Mouse (Mus musculus) liver, postnatal 0 days (tissue): Measurements from ENCODE around the gene Spred2. TPM values are rescaled to one million over a fixed set of nuclear protein-coding genes. Genes with fewer than 3 reads are reported as not detected.
"Not testable (repeated sequence)": the region's sequence is repeated elsewhere in the genome, so short reads cannot be mapped to it uniquely, and the experiment has no call there.

Experiments used
- ATAC-seq: fragments of 200-750 bp; cut with Nextera tagmentation; 2 replicates; pipeline ENCODE4 v1.8.0; 2017; ENCODE audit warnings: mild to moderate bottlenecking, moderate library complexity
- DNase-seq: peaks from one replicate; pipeline ENCODE4 v3.0.0-alpha.2; 2016
- H3K27ac ChIP-seq: fragments of 300-500 bp; sonication (generic); 2 replicates; pipeline ENCODE4 v1.5.1; 2014; ENCODE audit warnings: antibody characterized with exemption, moderate library complexity, mild to moderate bottlenecking, low read depth
- H3K27me3 ChIP-seq: fragments of 300-500 bp; sonication (generic); 2 replicates; pipeline ENCODE4 v1.6.1; 2014; ENCODE audit warnings: low read length, control low read depth, mixed read lengths; ENCODE audit not compliant: insufficient read depth
- H3K36me3 ChIP-seq: fragments of 300-500 bp; sonication (generic); replicated peaks from 2 replicates; pipeline ENCODE4 v1.6.1; 2014; ENCODE audit warnings: mild to moderate bottlenecking, control low read depth, low read length, moderate library complexity, mixed read lengths; ENCODE audit not compliant: insufficient read depth
- H3K4me1 ChIP-seq: fragments of 300-500 bp; sonication (generic); 2 replicates; pipeline ENCODE4 v1.6.1; 2014; ENCODE audit warnings: antibody characterized with exemption, mild to moderate bottlenecking, control low read depth; ENCODE audit not compliant: insufficient read depth
- H3K4me2 ChIP-seq: fragments of 300-500 bp; sonication (generic); 2 replicates; pipeline ENCODE4 v1.6.1; 2014; ENCODE audit warnings: low read depth, mild to moderate bottlenecking, low read length, moderate library complexity, mixed read lengths
- H3K4me3 ChIP-seq: fragments of 300-500 bp; sonication (generic); 2 replicates; pipeline ENCODE4 v1.5.1; 2014; ENCODE audit warnings: low read depth, low read length
- H3K9ac ChIP-seq: fragments of 300-500 bp; sonication (generic); replicated peaks from 2 replicates; pipeline ENCODE4 v1.6.1; 2014; ENCODE audit warnings: mild to moderate bottlenecking, moderate library complexity
- H3K9me3 ChIP-seq: fragments of 300-500 bp; sonication (generic); 2 replicates; pipeline ENCODE4 v1.6.1; 2016; ENCODE audit warnings: mild to moderate bottlenecking, control low read depth, low read length, mixed read lengths
- CTCF ChIP-seq: sonication (generic); IDR thresholded peaks from 2 replicates; pipeline ENCODE4 v1.5.1; 2016; ENCODE audit warnings: antibody characterized with exemption, low read depth
- EP300 ChIP-seq: IDR thresholded peaks from 2 replicates; pipeline ENCODE4 v1.6.1; 2016; ENCODE audit warnings: antibody characterized with exemption, low read depth, mild to moderate bottlenecking
- WGBS: fragments of 180-500 bp; shearing (Covaris S2); extraction: QIAGEN DNeasy Blood & Tissue Kit; methylation state at CpG from one replicate; pipeline ENCODE4 v1.1.7; 2014; ENCODE audit not compliant: insufficient replicate concordance; 5-methylcytosine and 5-hydroxymethylcytosine counted together
- polyA plus RNA-seq: library from polyadenylated mRNA; unstranded; fragments of >200 nt; fragmentation: Nextera tagmentation; extraction: Ambion mirVana; gene quantifications from 2 replicates; pipeline ENCODE4 v1.2.1, GENCODE M21; 2015

Spred2 gene
- polyA plus RNA-seq, 1 experiment from 2014 or later, result 1.3 TPM

DNA sequence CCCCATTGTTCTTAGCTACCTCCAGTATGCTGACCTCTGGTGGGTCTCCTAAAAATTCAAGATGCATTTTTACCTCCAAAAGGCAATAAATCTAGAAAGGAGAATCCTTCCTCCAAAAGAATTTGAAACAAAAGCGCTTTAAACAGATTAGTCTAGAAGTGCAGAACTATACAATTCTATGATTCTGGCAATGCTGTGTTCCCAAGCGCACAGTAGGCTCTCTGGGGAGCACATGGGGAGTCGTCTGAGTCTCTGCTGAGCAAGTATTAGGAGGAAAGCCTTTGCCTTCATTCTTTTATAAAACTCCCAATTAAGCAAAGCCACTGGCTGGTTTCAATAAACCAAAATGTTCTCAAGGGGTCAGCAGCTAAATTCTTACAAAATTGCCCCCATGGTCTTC is 129.8 kb downstream of the Spred2 start:
- no peak overlapping the region for H3K9ac ChIP-seq
- H3K27ac ChIP-seq, result no peak overlapping the region
- ATAC-seq (no peak), DNase-seq (no peak)
- WGBS, result 75% methylated on average over 3 of the region's 3 CpGs
- H3K4me2 ChIP-seq, result no peak overlapping the region
- H3K36me3 ChIP-seq, result peaks cover 7% of the 10 kb centered on the region
- H3K4me1 ChIP-seq, result no peaks in the 10 kb centered on the region
- no peak overlapping the region for H3K4me3 ChIP-seq
- H3K9me3 ChIP-seq, result no peaks in the 10 kb centered on the region
- H3K27me3 ChIP-seq, result no peaks in the 10 kb centered on the region
- TF ChIP-seq EP300 (no peak), CTCF (no peak)

DNA sequence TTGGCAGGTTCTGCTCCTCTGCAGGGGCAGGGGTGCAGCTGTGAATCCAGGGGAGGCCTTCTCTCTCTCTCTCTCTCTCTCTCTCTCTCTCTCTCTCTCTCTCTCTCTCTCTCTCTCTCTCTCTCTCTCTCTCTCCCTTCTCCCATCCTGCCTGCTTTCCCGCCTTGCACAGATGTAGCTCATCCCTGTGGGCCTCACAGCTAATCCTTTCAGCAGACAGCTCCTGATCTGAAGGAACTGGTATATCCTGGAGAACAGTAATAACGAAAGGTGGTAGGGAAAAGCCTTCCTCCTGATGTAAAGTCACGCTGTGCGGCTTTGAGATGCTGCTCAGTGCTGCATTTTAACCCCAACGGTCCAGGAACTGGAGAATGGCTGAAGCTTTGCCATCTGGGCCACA is 130.4 kb downstream of the Spred2 start:
- 65% methylated on average over 5 of the region's 5 CpGs for WGBS
- no peak for ATAC-seq
- peaks cover 13% of the 10 kb centered on the region for H3K36me3 ChIP-seq
- H3K27ac ChIP-seq, result no peak overlapping the region
- H3K9ac ChIP-seq, result no peak overlapping the region
- DNase-seq, result no peak
- H3K9me3 ChIP-seq, result no peaks in the 10 kb centered on the region
- no peaks in the 10 kb centered on the region for H3K27me3 ChIP-seq
- H3K4me2 ChIP-seq, result no peak overlapping the region
- H3K4me1 ChIP-seq, result no peaks in the 10 kb centered on the region
- H3K4me3 ChIP-seq, result no peak overlapping the region
- no peak for TF ChIP-seq EP300
- no peak for TF ChIP-seq CTCF

DNA sequence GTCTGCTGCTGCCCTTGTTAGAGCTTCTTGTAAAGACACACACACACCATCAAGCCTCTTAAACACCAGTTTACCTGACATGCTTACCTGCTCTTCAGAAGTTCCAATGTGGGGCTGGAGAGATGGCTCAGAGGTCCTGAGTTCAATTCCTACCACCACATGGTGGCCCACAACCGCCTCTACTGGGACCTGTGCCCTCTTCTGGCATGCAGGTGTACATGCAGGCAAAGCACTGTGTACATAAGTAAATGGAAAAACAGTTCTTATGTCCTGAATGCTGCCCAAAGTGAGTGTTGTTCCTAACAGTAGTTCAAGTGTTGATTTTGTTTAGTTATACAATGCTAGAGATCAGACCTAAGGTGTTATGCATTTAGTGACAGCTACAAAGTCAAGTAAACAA is 132.0 kb downstream of the Spred2 start:
- TF ChIP-seq CTCF (peak; percentile 33), EP300 (no peak)
- no peaks in the 10 kb centered on the region for H3K4me1 ChIP-seq
- no peak overlapping the region for H3K4me2 ChIP-seq
- H3K27me3 ChIP-seq, result no peaks in the 10 kb centered on the region
- WGBS, result 92% methylated on average over 1 of the region's 1 CpGs
- H3K9ac ChIP-seq, result no peak overlapping the region
- H3K4me3 ChIP-seq, result no peak overlapping the region
- peaks cover 22% of the 10 kb centered on the region for H3K36me3 ChIP-seq
- ATAC-seq (no peak), DNase-seq (no peak)
- H3K9me3 ChIP-seq, result no peaks in the 10 kb centered on the region
- H3K27ac ChIP-seq, result no peak overlapping the region

DNA sequence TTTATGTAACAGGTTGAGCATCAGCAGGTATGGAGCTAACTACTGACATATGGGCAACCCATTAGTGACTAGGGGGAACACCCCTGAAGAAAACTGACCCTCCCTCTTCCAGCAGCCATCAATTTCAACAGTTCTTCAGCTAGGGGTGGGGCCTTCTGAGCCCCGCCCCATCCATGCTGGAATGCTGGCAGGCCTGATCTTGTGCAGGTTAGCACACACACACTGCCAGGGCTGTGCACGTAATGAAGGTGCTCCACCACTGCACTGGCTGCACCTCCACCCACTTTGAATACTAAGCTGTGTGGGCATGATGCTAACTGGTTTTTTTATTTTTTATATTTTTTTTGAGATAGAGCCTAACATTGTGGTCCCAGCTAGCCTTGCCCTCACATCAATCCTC is 133.3 kb downstream of the Spred2 start:
- H3K9me3 ChIP-seq, result no peaks in the 10 kb centered on the region
- DNase-seq (no peak), ATAC-seq (no peak)
- H3K27ac ChIP-seq, result no peak overlapping the region
- H3K9ac ChIP-seq, result no peak overlapping the region
- H3K36me3 ChIP-seq, result peaks cover 22% of the 10 kb centered on the region
- H3K4me3 ChIP-seq, result no peak overlapping the region
- H3K4me1 ChIP-seq, result no peaks in the 10 kb centered on the region
- no peak for TF ChIP-seq EP300
- no peak for TF ChIP-seq CTCF
- H3K4me2 ChIP-seq, result no peak overlapping the region
- WGBS, result 81% methylated on average over 2 of the region's 2 CpGs
- H3K27me3 ChIP-seq, result no peaks in the 10 kb centered on the region

DNA sequence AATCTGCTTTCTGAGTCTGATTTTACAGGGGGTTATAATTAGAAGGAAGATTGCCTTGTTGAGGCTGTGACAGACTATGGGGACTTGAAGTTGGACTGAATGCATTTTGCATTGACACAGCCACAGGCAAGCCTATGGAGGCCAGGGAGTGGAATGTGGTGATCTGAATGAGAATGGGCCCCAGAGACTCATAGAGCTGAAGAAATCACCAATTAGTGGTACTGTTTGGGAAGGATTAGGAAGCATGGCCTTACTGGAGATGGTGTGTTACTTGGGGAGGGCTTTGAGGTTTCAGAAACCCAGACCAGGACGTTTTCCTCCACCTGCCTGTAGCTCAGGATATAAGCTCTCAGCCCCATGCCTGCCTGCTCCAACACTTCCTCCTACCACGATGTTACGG is 135.6 kb downstream of the Spred2 start:
- Histone ChIP-seq H3K4me3 (no peak overlapping the region), H3K4me1 (no peaks in the 10 kb centered on the region), H3K36me3 (peaks cover 25% of the 10 kb centered on the region), H3K9me3 (no peaks in the 10 kb centered on the region), H3K27ac (no peak overlapping the region), H3K27me3 (no peaks in the 10 kb centered on the region), H3K9ac (no peak overlapping the region), H3K4me2 (no peak overlapping the region)
- DNase-seq (no peak), ATAC-seq (no peak)
- TF ChIP-seq CTCF (no peak), EP300 (no peak)
- WGBS, result 84% methylated on average over 3 of the region's 3 CpGs

DNA sequence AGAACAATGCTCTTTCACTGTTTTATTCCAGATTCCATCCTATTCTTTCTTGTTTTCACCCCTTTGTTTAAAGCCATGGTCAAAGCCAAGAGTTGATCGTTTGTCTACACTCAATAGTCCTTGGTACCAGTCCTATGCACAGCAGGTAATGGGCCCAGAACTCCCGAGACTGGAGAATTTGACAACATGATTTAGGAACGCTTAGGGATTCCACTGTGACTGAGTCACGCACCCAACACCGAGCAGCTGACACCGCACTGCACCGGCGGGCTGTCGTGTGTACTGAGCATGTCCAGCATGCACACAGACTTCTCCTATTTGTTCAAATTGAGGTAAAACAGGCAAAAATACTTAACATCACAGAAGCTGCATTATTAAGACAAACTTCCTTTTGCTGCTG is 138.6 kb downstream of the Spred2 start:
- not testable (repeated sequence) for ATAC-seq, DNase-seq, H3K4me3 ChIP-seq, H3K27ac ChIP-seq, H3K27me3 ChIP-seq, H3K9ac ChIP-seq, H3K4me2 ChIP-seq, H3K4me1 ChIP-seq, H3K9me3 ChIP-seq
- WGBS, result 93% methylated on average over 9 of the region's 9 CpGs
- H3K36me3 ChIP-seq, result peaks cover 44% of the 10 kb centered on the region

DNA sequence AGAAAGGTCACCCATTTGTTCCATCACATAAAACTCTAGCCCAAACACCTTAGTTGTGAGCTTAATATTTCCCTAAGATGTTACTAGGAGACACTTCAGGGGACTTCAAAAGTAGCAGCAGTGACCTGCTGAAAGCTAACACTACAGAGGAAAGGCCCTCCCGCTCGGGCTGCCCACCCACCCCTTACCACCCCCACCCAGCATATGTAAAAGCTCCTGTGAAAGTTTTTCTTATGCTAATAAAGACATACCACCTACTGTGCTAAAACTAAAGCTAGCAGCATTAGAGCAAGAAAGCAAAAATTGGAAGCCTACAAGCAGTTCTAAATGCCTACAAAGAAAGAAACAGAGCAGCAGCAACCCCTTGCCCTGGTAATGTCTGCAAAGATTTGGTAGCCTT is 139.9 kb downstream of the Spred2 start:
- not testable (repeated sequence) for H3K4me1 ChIP-seq, H3K4me2 ChIP-seq, ATAC-seq, H3K9me3 ChIP-seq, H3K4me3 ChIP-seq, H3K9ac ChIP-seq, H3K27ac ChIP-seq, DNase-seq, H3K27me3 ChIP-seq
- 89% methylated on average over 2 of the region's 2 CpGs for WGBS
- H3K36me3 ChIP-seq, result peaks cover 45% of the 10 kb centered on the region
